In the genomic region with DNA sequence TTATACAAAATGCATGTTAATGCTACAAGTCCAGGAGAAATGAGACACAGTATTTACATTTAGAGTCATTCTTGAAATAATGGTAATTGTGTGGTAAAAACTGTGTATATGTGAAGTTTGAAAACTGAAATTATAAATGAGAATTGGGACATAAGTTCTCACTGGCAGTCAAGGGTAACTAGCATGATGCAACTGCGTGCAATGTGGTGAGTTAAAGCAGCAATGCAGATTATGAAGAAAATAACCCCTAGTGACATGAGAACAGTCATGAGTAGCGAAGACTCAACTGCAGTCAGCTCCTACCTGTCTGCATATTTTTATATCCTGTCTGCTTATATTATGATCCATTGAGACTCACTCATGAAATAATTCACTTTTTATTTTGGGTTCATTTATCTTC, we compare ENCODE assay signal across 27 mouse cellular contexts.
A peak's percentile ranks its signal among the peaks of the same experiment; 100 is the strongest.
DNase-seq lines count a peak whose midpoint lies in the region; ATAC-seq and TF ChIP-seq lines count a peak whose summit lies in the region.
"Had no signal": no experiment of that assay in that cellular context is flagged by ENCODE, and none has a peak within 500 bp of the region (broad histone marks: within the 10 kb centered on the region; RNA-seq: fewer than 3 reads in every experiment).

No protein-coding gene starts in this region.

- no peak for TF ChIP-seq POLR2A in MEL (IDR thresholded peaks at IDR 0.05; ENCODE audit: control insufficient read depth in 1 of 2, insufficient read depth in 1 of 2, low read depth in 1 of 2, low read length in 2 of 2, poor library complexity in 1 of 2)

- TF ChIP-seq EP300 in MEL (IDR thresholded peaks at IDR 0.05; ENCODE audit: low read depth in 1 of 2, low read length in 2 of 2), result no peak

- H3K27me3 ChIP-seq in MEL (ENCODE audit: control insufficient read depth in 1 of 2, insufficient read depth in 2 of 2, low read length in 2 of 2), result no peaks in the 10 kb centered on the region
- no peaks in the 10 kb centered on the region for H3K27me3 ChIP-seq in midbrain, embryonic 13.5 days
- H3K27me3 ChIP-seq: CH12.LX; embryonic facial prominence, embryonic 12.5 days; forebrain, embryonic 12.5 days; Patski had no signal

- no peaks in the 10 kb centered on the region for H3K79me2 ChIP-seq in MEL (ENCODE audit: control insufficient read depth, insufficient read depth, low read length, poor library complexity)

- H3K4me1 ChIP-seq in MEL (ENCODE audit: control insufficient read depth in 1 of 2, insufficient read depth in 2 of 2, low read length in 2 of 2), result no peaks in the 10 kb centered on the region
- H3K4me1 ChIP-seq in midbrain, embryonic 13.5 days (replicated peaks), result no peaks in the 10 kb centered on the region
- H3K4me1 ChIP-seq: embryonic facial prominence, embryonic 10.5 days; embryonic facial prominence, embryonic 12.5 days; forebrain, embryonic 10.5 days; forebrain, embryonic 12.5 days had no signal

- H3K9me3 ChIP-seq in MEL (replicated peaks; ENCODE audit: insufficient read depth, low read length), result no peaks in the 10 kb centered on the region
- no peaks in the 10 kb centered on the region for H3K9me3 ChIP-seq in midbrain, embryonic 13.5 days
- H3K9me3 ChIP-seq: embryonic facial prominence, embryonic 10.5 days; embryonic facial prominence, embryonic 12.5 days; forebrain, embryonic 10.5 days; forebrain, embryonic 12.5 days; G1E had no signal

- H3K4me2 ChIP-seq in midbrain, embryonic 13.5 days (replicated peaks), result no peak overlapping the region
- H3K4me2 ChIP-seq: embryonic facial prominence, embryonic 12.5 days; forebrain, embryonic 12.5 days had no signal

- H3K9ac ChIP-seq in MEL (ENCODE audit: control insufficient read depth, low read depth, low read length, poor library complexity, severe bottlenecking), result no peak overlapping the region
- H3K9ac ChIP-seq in midbrain, embryonic 13.5 days (replicated peaks), result no peak overlapping the region
- H3K9ac ChIP-seq: embryonic facial prominence, embryonic 12.5 days; forebrain, embryonic 12.5 days had no signal

- no peak for ATAC-seq in midbrain, embryonic 13.5 days
- ATAC-seq: activated CD4-positive, CD25-positive, alpha-beta regulatory T cell, adult 4 months; CD4-positive, CD25-positive, alpha-beta regulatory T cell, adult 4 months; forebrain, embryonic 14.5 days; forebrain, embryonic 16.5 days; Patski had no signal

- no peak for TF ChIP-seq RAD21 in MEL (IDR thresholded peaks at IDR 0.05; ENCODE audit: low read depth, low read length)

- H3K36me3 ChIP-seq in MEL (ENCODE audit: control insufficient read depth in 1 of 2, insufficient read depth in 2 of 2, low read length in 2 of 2), result no peaks in the 10 kb centered on the region
- no peaks in the 10 kb centered on the region for H3K36me3 ChIP-seq in midbrain, embryonic 13.5 days
- H3K36me3 ChIP-seq: embryonic facial prominence, embryonic 10.5 days; embryonic facial prominence, embryonic 12.5 days; forebrain, embryonic 10.5 days; forebrain, embryonic 12.5 days; G1E had no signal

- peak; percentile 53 for DNase-seq in 3T3-L1 (ENCODE audit: low read depth, low spot score)
- peak; percentile 51 for DNase-seq in MEL (ENCODE audit: low read depth, low spot score)
- peak; percentile 8 for DNase-seq in adipocyte (ENCODE audit: low spot score)
- no peak for DNase-seq in cerebellum, adult 11-12 months
- DNase-seq in ovary, adult 18-20 months (ENCODE audit: low spot score), result no peak
- DNase-seq: adrenal gland, adult 2 months; adrenal gland, postnatal 10 days; adrenal gland, postnatal 25 days; B cell, adult 2 months; cerebellum, adult 11 months; cerebellum, adult 2 months; cerebellum, adult 9-10 months; cerebellum, postnatal 10 days; cerebellum, postnatal 25 days had no signal

- H3K27ac ChIP-seq in MEL (ENCODE audit: control insufficient read depth, low read depth, low read length), result no peak overlapping the region
- no peak overlapping the region for H3K27ac ChIP-seq in midbrain, embryonic 13.5 days
- H3K27ac ChIP-seq: embryonic facial prominence, embryonic 10.5 days; embryonic facial prominence, embryonic 12.5 days; forebrain, embryonic 10.5 days; forebrain, embryonic 12.5 days had no signal

- no peak for TF ChIP-seq CTCF in MEL (IDR thresholded peaks at IDR 0.05 in 2 of 3, conservative IDR thresholded peaks at IDR 0.05 in 1 of 3; ENCODE audit: control insufficient read depth in 1 of 3, insufficient read depth in 1 of 3, low read depth in 2 of 3, low read length in 3 of 3, poor library complexity in 1 of 3, severe bottlenecking in 1 of 3)

- 88% methylated on average over 2 of the region's 2 CpGs for WGBS in midbrain, embryonic 13.5 days

- H3K4me3 ChIP-seq in MEL (ENCODE audit: control insufficient read depth in 1 of 2, insufficient read depth in 1 of 2, low read depth in 2 of 2, low read length in 2 of 2), result no peak overlapping the region
- H3K4me3 ChIP-seq in midbrain, embryonic 13.5 days (replicated peaks), result no peak overlapping the region
- H3K4me3 ChIP-seq: embryonic facial prominence, embryonic 10.5 days; embryonic facial prominence, embryonic 12.5 days; erythroblast, embryonic 14.5 days; forebrain, embryonic 10.5 days; forebrain, embryonic 12.5 days had no signal

TF ChIP-seq in MEL, 35 proteins besides CTCF, POLR2A, EP300 and RAD21:
- TF ChIP-seq NELFE (IDR thresholded peaks at IDR 0.05; ENCODE audit: low read depth, low read length) (no peak), CHD1 (IDR thresholded peaks at IDR 0.05; ENCODE audit: low read depth, low read length) (no peak), TCF12 (IDR thresholded peaks at IDR 0.05; ENCODE audit: low read depth, low read length) (no peak), GATA1 (IDR thresholded peaks at IDR 0.05; ENCODE audit: low read depth, low read length) (no peak), NRF1 (IDR thresholded peaks at IDR 0.05; ENCODE audit: insufficient read depth, low read depth, low read length, poor library complexity, severe bottlenecking) (no peak), MYC (IDR thresholded peaks at IDR 0.05; ENCODE audit: low read depth, low read length) (no peak), MYB (IDR thresholded peaks at IDR 0.05; ENCODE audit: low read depth, low read length) (no peak), MEF2A (IDR thresholded peaks at IDR 0.05; ENCODE audit: extremely low read depth, insufficient replicate concordance, low read depth, low read length, poor library complexity, severe bottlenecking) (peak; percentile 40; the same call in 1 of the 2 replicates)
TF ChIP-seq in MEL: peak in this region for 1.

Comparison
In these comparisons a context has a peak if more than half of its experiments do, and no peak if none do; other contexts are left out.
1. DNase-seq: peak in 3T3-L1 (single experiment), MEL (single experiment) and adipocyte (single experiment); none in cerebellum, adult 11-12 months (single experiment) and ovary, adult 18-20 months (single experiment).